8 mouse cellular contexts compared by ENCODE assay signal in genomic region chr4:128715241-128716204, GRCm38 (mm10). TPM values are rescaled to one million over a fixed set of nuclear protein-coding genes. Genes with fewer than 3 reads are reported as not detected.
A peak's percentile ranks its signal among the peaks of the same experiment; 100 is the strongest.
DNase-seq lines count a peak whose midpoint lies in the region; ATAC-seq and TF ChIP-seq lines count a peak whose summit lies in the region.

No protein-coding gene starts in this region.

- H3K27me3 ChIP-seq in embryonic facial prominence, embryonic 14.5 days (replicated peaks; ENCODE audit: control insufficient read depth, insufficient read depth, low read length) = no peaks in the 10 kb centered on the region
- H3K27me3 ChIP-seq in thymus, adult 2 months (ENCODE audit: control insufficient read depth, insufficient read depth, low read length) = no peaks in the 10 kb centered on the region

- H3K36me3 ChIP-seq in embryonic facial prominence, embryonic 14.5 days (ENCODE audit: control insufficient read depth, insufficient read depth, low read length) = no peaks in the 10 kb centered on the region; the same call in 1 of the 2 replicates
- H3K36me3 ChIP-seq in thymus, adult 2 months (ENCODE audit: control insufficient read depth, insufficient read depth, low read length) = no peaks in the 10 kb centered on the region

- 5% methylated on average over 14 of the region's 14 CpGs for WGBS in embryonic facial prominence, embryonic 14.5 days
- WGBS in thymus, adult 2 months = 40% methylated on average over 14 of the region's 14 CpGs

- H3K27ac ChIP-seq in embryonic facial prominence, embryonic 14.5 days (replicated peaks; ENCODE audit: low read depth, low read length) = peak overlapping the region; percentile 77
- no peak overlapping the region; the same call in 1 of the 2 replicates for H3K27ac ChIP-seq in thymus, adult 2 months (ENCODE audit: control insufficient read depth, insufficient read depth, low read length)

- no peak for TF ChIP-seq CTCF in thymus, adult 2 months (IDR thresholded peaks at IDR 0.05; ENCODE audit: borderline replicate concordance, control insufficient read depth, extremely low read depth, insufficient read depth, low read length, poor library complexity)

- no peak overlapping the region for H3K4me3 ChIP-seq in embryonic facial prominence, embryonic 14.5 days (ENCODE audit: low read depth, low read length)
- H3K4me3 ChIP-seq in thymus, adult 2 months (ENCODE audit: control insufficient read depth, insufficient read depth, low read length) = no peak overlapping the region

- peak; percentile 65 for DNase-seq in layer of hippocampus, adult 11-12 months (ENCODE audit: low spot score)
- no peak for DNase-seq in layer of hippocampus, adult 9-10 months (ENCODE audit: low spot score)
- peak; percentile 94 for DNase-seq in embryonic facial prominence, embryonic 14.5 days (ENCODE audit: low spot score)
- peak; percentile 63 to 70 for DNase-seq in layer of hippocampus, postnatal 14 days (ENCODE audit: low spot score in 2 of 2)
- DNase-seq in lung, postnatal 4 days = peak; percentile 60 to 84
- peak; percentile 42 for DNase-seq in thymus, adult 2 months
- no peak for DNase-seq in gastrocnemius, adult 8-10 months (ENCODE audit: low spot score in 2 of 2)
- DNase-seq in adrenal gland, adult (ENCODE audit: inconsistent age in 2 of 2, low spot score in 1 of 2) = no peak

- 0 out of 2 replicates have a peak overlapping the region, but pooled peaks have one; percentile 21 for H3K4me2 ChIP-seq in embryonic facial prominence, embryonic 14.5 days (ENCODE audit: low read depth, low read length)

- peak; percentile 85 for ATAC-seq in embryonic facial prominence, embryonic 14.5 days (ENCODE audit: low read depth)

- no peak for TF ChIP-seq POLR2A in thymus, adult 2 months (IDR thresholded peaks at IDR 0.05; ENCODE audit: control insufficient read depth, extremely low read depth, insufficient read depth, low read length, poor library complexity)

- no peak overlapping the region for H3K9ac ChIP-seq in embryonic facial prominence, embryonic 14.5 days (ENCODE audit: low read depth, low read length)

- H3K9me3 ChIP-seq in embryonic facial prominence, embryonic 14.5 days (ENCODE audit: control insufficient read depth, low read length) = no peaks in the 10 kb centered on the region

- H3K4me1 ChIP-seq in embryonic facial prominence, embryonic 14.5 days (ENCODE audit: control insufficient read depth, insufficient read depth, low read length) = peaks cover 46% of the 10 kb centered on the region
- peaks cover 28% of the 10 kb centered on the region for H3K4me1 ChIP-seq in thymus, adult 2 months (replicated peaks; ENCODE audit: control insufficient read depth, insufficient read depth, low read length)

RNA-seq across cellular contexts. Expression of gene A3galt2, which starts 39.6 kb away (rescaled TPM):
- polyA plus RNA-seq in embryonic facial prominence, embryonic 14.5 days (2014; fragmentation: Nextera tagmentation; extraction: Ambion mirVana) = 0.13 TPM in 2 replicates
- total RNA-seq in layer of hippocampus, postnatal 14 days (2021) = under 1 TPM; 0.35 to 0.62 TPM
- 1.3 and 1.6 TPM in 2 replicates for polyA plus RNA-seq in thymus, adult 2 months (2012; rRNA removed)
- not detected for total RNA-seq in gastrocnemius, adult 8-10 months (2022)

Comparison
In these comparisons a context has a peak if more than half of its experiments do, and no peak if none do; other contexts are left out.
1. DNase-seq: peak in layer of hippocampus, adult 11-12 months (single experiment), embryonic facial prominence, embryonic 14.5 days (single experiment), layer of hippocampus, postnatal 14 days (2 of 2), lung, postnatal 4 days (2 of 2) and thymus, adult 2 months (single experiment); none in layer of hippocampus, adult 9-10 months (single experiment), gastrocnemius, adult 8-10 months (0 of 2) and adrenal gland, adult (0 of 2).